Mouse (Mus musculus) urinary bladder, adult 2 months (tissue): ENCODE data around the gene Tbpl1. TPM values are rescaled to one million over a fixed set of nuclear protein-coding genes. Genes with fewer than 3 reads are reported as not detected.
A peak's percentile ranks its signal among the peaks of the same experiment; 100 is the strongest.

Source experiments
- DNase-seq: peaks from one replicate; pipeline ENCODE4 v3.0.0; 2022; ENCODE audit warnings: low spot score
- polyA plus RNA-seq: library from polyadenylated mRNA; depleted of rRNA; stranded (reverse); fragments of >200 nt; gene quantifications from 2 replicates; pipeline ENCODE4 v1.2.3, GENCODE M21; 2012; rRNA removed

Tbpl1 gene
- 32.4 and 36.6 TPM in 2 replicates for polyA plus RNA-seq

DNA sequence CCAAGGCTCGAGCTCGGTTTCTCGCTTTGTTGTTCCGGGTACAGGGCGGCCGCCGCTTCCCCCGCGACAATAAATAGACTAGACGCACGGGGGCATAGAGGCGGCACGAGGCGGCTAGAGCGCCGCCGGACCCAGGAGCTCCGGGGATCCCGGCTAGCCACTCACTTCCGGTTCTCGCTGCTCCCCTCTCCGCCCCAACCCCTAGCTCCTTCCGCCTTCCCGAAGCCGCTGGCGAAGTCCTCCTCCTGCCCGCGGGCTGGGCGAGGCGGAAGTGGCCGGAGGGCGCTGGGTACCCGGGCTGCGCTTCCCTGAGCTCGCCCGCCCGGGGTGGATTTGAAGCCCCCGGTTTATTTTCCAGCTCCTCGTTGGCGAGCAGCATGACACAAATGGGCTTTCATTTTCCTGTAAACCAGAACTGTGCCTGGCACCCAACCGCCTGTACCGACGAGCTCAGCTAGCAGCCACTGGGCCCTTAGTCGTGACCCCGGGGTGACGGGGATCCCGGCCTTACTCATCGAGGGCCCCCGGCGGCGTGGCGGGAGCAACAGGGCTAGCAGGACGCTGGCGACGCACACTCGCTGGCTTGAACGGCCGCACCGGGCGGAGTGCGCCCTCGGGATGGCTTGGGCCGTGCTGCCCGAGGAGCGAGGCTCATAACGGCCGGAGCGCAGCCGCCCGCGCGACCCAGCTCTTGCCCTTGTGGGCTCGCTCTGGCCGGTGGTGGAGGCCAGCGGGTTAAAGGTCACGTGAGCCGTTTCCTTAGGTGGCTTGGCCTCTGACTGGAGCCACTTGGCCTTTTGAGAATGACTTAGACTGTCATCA is at the start of gene Tbpl1:
Gene Tbpl1 (minus strand): TSS at position 667 of the 822 bp plus-strand sequence.
- DNase-seq: peak; percentile 92

DNA sequence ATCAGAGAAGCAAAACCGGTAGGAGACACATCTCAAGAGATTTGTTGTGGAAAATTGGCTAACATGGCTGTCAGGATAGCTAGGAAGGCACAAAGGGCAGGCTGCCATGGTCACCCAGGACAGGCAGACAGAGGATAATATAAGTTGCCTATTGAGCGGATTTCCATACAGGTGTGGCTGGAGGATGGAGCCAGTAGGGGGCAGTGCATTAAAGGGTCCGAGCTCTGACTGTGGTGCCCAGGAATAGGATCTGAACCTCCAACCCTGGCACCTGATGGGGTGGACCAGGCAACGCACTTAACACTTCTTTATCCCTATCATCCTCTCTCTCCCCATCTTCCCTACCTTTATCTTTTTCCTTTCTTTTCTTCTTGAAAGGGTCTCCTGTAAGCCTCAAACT is 49.7 kb upstream of the Tbpl1 start:
- no peak for DNase-seq

DNA sequence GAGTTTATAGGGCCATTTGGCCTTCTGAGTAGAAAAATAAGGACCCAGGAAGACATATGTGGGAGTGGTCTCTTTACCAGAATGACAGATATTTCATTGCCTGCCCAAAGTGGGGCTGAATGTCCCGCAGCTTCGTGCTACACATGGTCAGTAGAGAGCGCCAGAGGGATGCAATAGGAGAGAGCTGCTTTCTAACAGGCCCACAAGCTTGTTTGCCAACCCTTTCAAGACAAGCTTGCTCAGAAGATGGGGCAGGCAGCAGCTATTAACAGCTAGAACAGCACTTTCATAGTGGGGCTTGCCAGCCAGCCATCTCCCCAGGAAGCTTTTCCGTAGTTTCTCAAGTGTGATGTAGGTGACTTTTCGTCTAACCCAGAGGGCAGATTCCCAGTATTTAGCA is 46.2 kb upstream of the Tbpl1 start:
- no peak for DNase-seq

DNA sequence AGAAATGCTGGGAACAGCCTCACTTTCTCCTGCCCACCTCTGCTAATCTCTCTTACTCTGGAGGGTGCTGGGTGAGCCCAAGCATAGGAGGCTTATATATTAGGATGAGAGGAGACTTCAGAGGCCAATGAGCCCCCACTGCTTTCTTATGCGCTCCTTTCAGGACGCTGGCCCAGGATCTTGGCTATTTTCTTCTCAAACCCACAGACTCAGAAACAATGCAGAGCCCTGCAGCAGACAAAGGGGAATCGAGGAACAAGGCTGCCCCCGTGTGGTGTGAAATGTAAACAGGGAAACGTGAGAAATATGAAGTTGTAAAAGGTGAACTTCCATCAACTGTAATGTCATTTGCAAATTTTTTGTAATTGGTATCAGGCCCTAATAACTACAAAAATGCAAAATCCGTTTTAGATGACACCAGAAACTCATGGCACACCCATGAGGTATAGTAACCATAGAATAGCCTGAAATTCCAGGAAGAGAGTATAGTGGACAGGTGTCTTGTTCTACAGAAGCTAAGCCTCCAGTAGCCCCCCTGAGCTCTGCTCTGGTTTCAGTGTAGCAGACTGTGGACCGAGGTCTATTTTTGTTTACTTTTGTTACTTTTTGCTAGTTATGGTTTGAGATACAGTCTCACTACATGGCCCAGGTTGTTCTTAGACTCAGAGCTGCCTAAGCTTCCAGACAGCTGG is 44.4 kb upstream of the Tbpl1 start:
- DNase-seq: no peak

DNA sequence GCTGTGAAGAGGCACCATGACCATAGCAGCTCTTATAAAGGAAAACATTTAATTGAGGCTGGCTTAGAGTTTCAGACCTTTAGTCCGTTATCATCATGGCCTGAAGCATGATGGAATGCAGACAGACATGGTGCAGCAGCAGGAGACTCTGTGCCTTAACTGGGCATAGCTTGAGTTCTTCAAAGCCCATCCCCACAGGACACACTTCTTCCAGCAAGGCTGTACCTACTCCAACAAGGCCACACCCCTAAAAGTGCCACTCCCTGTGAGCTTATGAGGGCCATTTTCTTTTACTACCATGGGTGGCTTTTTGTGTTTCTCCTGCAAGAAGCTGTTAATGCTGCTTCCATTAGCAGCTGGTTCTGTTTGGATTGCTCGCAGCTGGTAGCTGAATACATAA is 43.7 kb upstream of the Tbpl1 start:
- DNase-seq: no peak

DNA sequence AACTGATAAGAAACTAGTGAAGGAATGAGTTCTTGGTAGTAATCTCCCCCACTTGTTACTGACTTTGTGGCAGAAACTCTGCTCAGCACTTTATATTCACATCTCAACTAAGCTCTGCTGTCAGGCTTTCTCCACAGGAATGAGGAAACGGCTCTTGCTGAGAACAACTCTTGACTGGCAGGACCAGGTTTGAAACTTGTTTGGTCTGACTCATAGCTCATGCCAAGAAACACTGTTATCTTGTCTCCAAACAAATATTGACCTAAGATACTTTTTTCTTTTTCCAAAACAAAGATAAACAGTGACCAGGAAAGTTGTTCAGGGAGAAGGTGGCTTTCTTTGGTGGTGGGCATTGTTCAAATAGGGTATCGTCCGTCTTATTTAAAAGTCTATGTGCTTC is 42.9 kb upstream of the Tbpl1 start:
- no peak for DNase-seq

DNA sequence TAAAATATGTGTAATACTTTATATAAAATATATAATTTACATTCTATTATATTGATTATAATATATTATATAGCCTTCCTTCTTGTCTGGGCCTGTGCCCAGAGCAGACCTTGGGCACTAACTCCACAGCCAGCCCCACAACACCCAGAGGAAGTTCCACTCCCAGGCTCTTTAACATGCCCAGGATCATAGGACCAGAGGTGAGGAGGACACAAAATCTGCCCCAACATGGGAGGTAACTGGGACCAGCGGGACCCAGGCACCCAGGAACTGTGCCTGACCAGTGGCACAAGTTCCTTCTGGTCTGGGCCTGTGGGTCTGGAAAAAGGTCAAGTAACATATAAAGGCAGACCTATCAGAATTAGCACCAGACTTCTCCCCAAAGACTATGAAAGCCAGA is 22.5 kb upstream of the Tbpl1 start:
- no peak for DNase-seq

DNA sequence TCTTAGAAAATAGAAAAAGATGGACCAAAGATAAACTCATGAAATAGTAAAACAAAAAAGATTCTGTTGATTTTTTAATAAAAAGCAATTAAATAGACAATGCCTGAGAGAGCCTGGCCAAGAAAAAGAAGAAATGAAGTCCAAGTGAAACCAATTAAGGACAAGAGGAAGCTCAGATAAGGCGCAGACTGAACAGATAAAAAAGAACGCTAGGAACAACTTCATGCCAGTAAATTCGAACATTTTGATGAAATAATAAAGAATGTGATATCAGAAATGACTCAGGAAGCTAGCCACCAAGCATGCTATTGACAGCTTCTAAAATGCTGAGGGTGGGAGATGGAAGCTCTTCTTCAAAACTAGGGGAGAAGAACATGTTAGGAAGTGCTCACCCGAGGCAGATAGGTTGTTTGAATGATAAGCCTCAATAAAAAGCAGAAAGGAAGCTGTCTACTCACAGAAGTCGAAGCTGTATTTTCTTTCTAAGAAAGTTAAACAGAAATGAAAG is 19.5 kb upstream of the Tbpl1 start:
- DNase-seq: no peak

DNA sequence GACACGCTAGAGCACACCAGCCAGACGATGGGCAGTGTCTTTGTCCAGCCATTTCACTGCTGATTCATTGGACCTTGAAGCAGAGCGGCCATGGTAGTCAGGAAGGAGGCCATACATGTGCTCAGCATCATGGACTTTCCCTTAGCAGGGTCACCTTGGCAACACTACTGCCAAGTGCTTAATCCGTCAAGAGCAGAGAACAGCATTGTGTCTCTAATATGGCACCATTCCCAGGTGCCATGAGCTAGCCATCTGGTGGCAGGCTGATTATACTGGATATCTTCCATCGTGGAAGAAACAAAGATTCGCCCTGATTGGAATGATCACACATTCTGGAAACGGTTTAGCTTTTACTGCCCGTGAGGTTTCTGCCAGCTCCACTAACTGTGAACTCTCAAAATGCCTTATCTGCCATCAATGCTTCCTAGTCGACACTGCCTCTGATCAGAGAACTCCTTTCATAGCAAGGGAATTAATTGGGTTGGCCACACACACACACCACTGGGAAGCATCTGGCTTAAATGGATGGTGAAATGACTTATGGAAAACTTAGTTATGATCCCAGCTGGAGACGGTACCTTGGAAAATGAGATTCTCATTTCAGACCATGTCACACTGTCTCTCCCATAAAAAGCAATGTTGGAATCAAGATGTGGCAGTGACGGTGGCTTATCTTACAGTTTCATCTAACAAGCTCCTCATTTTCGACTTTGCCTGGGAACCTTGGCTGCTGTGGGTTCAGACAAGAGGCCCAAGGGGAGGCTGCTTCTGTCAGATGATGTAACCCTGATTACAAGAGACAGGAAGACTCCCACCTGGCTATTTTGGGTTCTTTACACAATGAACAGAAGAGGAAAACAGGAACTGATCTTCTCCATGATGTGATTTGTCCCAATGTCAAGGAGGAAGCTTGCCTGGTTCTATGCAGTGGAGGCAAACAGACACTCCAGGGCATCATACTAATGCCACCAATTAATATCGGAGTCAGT is 14.9 kb upstream of the Tbpl1 start:
- no peak for DNase-seq

DNA sequence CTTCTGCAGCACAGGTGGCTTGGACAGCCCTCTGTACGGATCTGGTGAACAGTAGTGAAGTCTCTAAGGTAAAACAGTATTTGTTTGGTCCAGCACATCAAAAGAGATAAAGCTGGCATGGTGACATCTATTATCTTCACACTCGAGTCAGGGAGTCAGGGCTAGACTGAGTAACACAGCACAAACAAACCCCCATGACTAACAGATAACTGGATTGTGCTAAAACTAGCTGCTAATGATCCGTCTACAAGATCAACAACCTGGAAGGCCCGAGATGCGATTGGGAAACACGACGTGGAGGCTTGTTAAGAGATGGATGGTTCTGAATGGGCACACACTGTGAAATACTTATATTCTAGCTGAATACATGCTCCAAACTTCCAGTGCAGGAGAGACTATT is 14.2 kb upstream of the Tbpl1 start:
- DNase-seq: no peak

DNA sequence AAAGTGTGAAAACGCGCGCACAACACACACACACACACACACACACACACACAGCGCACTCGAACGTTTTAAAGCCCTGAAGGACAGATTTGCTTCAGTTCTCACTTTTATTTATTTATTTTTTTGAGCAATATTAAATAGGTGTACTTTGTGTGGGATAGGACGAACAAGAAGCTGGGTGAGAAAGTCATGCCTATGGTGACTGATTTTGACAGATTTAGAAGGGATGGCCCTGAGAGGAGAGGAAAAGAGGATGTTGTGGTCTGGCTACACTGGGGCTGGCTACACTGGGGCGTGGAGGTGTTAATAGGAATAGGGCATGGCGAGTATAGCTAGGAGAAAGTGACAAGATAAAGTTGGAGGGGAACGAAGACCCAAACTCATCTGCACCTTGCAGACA is 443 bp upstream of the Tbpl1 start:
- no peak for DNase-seq

DNA sequence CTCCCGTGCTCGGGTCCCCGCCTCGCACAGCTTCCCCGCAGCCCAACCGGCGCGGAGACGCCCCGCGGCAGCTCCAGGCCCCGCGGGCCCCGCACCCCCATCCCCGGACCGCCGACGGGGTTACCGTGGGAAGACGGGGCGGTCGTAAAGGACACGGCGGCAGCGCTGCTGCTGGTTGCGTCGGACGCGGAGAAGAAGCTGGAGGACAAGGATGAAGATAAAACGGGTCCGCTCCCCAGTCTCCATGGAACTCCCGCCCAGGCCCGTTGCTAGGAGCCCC is 806 bp downstream of the Tbpl1 start:
- no peak for DNase-seq

DNA sequence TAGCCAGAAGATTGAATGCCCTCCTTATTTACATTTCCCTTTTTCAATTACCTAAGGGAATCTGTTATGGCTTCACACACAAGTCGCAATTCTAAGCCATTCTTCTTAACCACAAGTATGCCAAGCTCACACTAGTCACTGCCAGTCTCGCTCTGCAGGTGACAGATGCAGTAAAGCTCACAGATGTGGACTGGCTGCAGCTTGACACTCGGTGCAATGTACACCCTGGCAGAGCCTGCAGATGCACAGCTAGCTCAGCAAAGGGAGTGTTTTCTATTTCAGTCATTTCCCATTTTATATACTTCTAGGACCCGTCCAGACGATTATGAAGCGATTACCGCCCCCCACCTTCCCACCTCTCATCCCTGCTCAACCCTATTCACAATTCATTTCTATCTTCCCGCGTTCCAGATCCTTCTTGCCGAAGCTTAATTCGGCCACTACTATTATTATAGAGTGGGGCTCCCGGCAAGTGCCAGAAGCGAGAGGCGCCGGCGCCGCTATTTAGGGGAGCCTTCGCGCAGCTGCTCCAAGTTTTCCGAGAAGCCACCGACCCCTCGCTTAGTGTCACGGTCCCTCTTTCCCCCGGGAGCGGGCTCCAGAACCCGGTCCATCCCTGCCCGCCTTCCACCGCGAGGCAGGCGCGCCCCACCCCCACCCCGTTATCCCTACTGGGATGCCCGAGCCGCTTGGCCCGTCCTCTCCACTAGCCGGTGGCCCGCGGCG is 1.3 kb downstream of the Tbpl1 start:
- DNase-seq: no peak

DNA sequence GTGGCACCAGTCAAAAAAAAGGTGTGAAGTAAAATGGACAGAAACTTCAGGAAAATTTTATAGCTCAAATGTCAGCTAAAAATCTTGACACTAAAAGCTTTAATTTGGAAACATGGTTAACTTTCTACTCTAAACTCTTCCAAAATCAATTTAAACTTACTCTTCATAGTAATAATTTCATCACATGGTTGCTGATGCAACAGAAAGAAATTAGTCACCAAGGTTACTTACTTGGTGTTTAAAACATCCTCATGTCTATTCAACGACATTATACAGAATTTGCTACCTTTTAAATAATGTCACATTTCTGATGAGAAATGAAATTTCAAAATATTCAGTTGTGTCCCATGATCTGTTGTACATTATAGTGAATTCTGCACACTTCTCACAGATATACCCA is 3.5 kb downstream of the Tbpl1 start:
- DNase-seq: no peak

DNA sequence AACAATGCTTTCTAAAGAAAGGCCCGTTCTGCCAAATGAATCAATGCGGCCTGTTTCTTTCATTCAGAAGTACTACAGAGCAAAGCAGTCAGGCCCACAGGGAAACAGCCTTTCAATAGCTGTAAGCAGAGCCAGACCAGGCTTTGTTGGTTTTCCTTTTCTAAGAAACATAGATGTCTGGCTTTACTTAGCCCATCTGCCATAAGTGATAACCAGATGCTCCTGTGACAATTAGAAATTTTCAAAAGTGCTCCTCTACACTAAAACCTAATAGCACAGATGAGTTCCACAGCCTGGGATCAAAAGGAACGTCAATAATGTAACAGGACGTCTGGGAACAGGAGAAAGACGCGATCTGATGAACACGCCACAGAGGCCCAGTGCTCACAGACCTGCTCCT is 5.4 kb downstream of the Tbpl1 start:
- no peak for DNase-seq

DNA sequence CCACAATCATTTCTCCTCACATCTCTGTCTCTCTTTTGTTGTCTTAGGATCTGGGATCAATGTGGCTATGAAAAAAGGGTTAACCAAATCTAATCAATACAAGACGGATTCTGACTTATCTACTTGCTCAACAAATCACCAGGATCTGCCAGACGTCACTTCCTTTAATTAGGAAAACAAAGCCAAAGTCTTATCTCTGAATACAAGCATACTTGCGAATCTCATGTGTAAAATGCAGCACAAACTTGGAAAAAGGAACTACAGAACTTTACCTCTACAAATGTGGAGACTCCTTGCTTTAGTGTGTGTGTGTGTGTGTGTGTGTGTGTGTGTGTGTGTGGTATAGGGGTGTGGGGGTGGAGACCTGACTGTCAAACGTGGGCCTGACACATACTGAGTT is 6.6 kb downstream of the Tbpl1 start:
- no peak for DNase-seq

DNA sequence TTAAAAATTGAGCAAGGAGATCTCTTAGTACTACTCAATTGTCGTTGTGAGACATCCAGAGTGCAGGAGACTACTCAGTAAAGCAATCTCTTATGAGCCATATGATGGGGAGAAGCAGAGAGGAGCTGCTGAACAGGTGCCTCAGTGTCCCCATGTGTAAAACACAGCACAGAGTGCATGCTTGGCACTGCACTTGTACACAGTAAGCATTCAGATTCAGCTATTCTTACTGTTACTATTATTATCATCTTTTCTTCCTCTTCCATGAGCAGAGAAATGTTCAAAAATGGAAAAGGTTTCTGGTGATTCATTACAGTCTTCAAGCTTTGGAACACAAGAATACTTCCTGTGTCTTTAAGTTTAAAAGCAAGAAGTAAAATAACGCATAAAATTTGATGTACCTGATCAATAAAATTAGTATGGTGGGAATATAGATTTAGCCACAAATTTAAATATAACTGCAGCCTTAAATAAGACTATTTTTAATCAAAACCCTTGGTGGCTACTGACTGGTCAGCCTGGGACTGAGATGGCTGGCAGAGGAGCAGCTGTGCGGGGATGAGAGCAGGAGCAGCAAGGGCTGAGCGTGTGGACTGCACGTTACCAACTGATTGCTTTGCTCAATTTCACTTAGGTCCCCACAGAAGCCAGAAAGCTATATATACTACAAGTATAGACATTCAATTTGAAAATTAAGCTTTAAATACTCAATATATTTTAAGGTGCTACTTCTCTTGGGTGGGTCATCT is 10.8 kb downstream of the Tbpl1 start:
- DNase-seq: no peak

DNA sequence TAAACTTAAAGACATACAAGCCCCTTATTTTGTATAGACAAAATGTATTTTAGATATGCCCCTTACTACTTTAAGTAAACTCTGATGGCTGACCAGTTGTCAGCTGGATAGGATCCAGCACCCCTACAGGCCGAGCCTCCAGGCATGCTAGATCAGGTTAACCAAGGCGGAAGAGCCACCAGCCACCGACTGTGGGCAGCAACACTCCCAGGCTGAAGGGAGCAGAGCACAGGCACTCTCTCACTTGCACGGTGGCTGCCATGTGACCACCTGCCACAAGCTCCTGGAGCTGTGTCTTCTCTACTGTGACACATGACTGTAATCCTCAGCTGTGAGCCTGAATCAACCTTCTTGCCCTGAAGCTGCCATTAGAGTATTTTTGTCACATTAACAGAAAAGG is 13.3 kb downstream of the Tbpl1 start:
- DNase-seq: no peak

DNA sequence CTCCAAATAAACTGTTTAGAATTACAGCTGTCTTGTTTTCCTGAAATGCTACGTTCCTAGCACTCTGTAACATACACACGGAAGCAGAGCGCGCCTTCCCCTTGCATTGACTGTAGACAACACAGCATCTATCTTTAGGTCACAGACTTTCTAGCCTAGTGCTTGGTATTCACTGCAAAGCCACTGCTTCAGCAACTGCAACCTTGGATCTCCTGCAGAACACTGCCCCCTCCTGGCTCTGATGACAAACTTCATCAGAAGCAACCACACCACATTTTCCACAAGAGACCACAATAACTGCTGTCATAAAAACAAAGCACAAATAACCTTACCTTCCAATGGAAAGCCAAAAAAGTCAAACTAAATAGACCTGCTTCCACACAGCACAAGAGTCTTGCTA is 17.2 kb downstream of the Tbpl1 start:
- DNase-seq: no peak

DNA sequence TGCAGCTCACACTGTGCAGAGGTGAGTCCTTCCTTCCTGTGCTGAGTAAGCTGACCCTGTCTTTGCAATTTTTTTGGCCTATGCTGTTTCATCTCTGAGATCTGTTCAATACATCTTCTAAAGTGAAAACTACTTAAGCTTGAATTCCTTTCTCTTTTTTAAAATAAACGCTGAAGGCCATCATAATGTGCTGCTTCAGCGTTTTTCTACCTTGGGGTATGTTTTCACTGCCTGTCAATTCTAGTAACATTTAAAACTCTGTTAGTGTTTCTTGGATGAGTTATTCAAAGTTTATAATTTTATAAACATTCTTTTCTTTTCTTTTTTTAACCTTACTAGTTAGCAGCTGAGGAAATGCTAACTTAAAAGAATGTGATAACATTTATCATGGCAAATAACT is 18.8 kb downstream of the Tbpl1 start:
- DNase-seq: no peak
